Mouse (Mus musculus) adrenal gland, postnatal 4 days (tissue): ENCODE data around the gene Rnf187. TPM values are rescaled to one million over a fixed set of nuclear protein-coding genes. Genes with fewer than 3 reads are reported as not detected.
A peak's percentile ranks its signal among the peaks of the same experiment; 100 is the strongest.

Source experiments
- DNase-seq, 2 experiments: peaks; one replicate each; pipeline ENCODE4 v3.0.0; 2021 to 2022; ENCODE audit warnings: low spot score in 2 of 2, mixed read lengths in 2 of 2
- microRNA-seq: library from miRNA; unstranded; fragments of <30 nt; microRNA quantifications from one replicate; pipeline ENCODE4 v1.2.0, GENCODE M21; 2021
- total RNA-seq, 2 experiments: library from RNA; stranded (reverse); gene quantifications; 2 replicates each; pipeline ENCODE4 v1.2.3; 2021

The Rnf187 gene
- total RNA-seq, 2 experiments from 2014 or later: 171 to 181 TPM

DNA sequence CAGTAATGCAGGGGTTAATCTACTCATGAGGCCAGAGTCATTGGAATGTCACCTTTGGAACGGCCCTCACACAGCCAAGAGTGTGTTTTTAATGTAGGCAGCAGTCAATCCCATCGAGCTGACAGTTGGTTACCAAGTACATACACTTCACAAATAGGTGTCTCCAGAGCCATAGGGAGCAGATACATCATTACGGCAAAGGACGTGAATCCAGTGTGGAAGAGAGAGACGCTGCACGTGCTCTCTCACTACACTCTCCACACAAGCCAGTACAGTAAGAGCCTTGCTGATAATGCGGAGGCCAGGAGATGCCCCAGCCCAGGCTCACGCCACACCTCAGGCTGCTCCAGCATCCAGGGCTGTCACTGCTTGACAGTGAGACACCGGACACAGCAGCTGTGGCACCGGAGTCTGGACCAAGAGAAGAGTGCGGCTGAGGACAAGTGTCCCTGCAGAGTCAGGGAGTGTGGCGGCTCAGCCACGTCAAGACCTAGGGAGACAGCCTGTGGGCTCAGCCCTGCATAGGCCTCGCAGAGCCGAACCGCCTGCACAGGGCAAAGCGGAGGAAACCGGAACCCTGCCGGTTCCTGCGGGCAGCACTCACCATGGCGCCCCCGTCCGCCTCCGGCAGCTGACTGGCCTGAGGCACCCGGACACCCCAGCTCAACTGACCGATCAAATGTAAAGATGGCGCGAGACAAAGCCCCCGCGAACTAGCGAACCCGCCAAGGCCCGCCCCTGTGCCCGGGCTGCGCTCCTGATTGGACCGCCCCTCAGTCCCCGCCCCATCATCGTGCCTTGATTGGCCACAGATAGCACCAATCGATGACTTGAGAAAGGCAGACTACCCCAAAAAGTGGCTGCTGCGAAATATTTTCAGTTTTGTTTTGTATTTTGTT lies 35.0 kb downstream of the Rnf187 start, which contains the start of gene Zfp39:
Zfp39 (minus strand) TSS at position 715 of the 899 bp plus-strand sequence.
- DNase-seq: peak; percentile 93 to 95

GRCm38 (mm10) chr11:58901080-58901479 lies 37.6 kb downstream of the Rnf187 start:
- DNase-seq: no peak

GRCm38 (mm10) chr11:58897485-58897884 lies 41.2 kb downstream of the Rnf187 start:
- no peak for DNase-seq

DNA sequence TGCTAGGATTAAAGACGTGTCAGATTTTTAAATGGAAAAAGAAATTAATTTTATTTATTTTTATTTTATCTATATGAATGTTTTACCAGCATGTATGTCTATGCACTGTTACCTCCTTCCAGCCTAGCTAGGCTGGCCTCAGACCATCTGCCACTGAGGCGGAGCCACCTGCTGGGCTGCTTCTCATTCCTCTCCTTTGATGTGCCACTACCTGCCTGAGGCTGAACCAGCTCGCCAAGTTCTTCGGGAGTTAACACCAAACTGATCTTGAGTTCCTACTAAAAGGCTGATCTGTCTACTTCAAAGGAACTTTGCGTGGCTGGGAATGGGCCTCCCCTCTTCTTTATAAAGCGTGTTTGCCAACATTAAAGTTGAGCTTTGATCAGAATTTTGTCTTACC lies 44.3 kb downstream of the Rnf187 start:
- no peak for DNase-seq

GRCm38 (mm10) chr11:58890511-58890910 lies 48.2 kb downstream of the Rnf187 start:
- DNase-seq: no peak

DNA sequence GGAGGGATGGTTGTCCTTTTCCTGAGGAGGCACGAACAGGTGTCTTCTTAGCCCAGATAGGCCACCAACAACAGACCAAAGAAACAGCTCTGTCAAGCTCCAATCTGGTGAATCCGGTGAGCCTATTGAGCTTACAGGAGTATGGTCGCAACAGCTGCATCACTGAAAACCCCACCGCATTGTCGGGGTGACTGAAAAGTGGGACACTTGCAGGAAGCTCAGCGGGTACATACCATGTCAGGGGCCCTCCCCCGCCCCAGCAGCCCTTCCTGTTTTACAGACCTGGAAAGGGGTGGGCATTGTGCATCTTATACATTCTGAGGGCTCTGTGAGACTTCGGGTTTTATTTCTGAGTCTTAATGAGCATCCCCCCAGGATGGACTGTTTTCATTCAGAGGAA lies 55.0 kb downstream of the Rnf187 start:
- DNase-seq: no peak

Small RNA genes within 50 kb of the gene (microRNA-seq; reads per million reads assigned to microRNA genes)
- not detected for gene Gm44313

Other genes with a start within 250 kb of the Rnf187 start
- not detected for gene Olfr319, start 239.8 kb downstream of the Rnf187 start, total RNA-seq
- gene Olfr318, start 214.9 kb downstream of the Rnf187 start, total RNA-seq: not detected
- gene Olfr317, start 199.7 kb downstream of the Rnf187 start, total RNA-seq: not detected
- gene Olfr316, start 186.2 kb downstream of the Rnf187 start, total RNA-seq: not detected
- not detected for gene Olfr315, start 165.7 kb downstream of the Rnf187 start, total RNA-seq
- gene Olfr314, start 156.0 kb downstream of the Rnf187 start, total RNA-seq: not detected
- 1 to 10 TPM; 4.8 to 6.0 TPM for gene Fam183b, start 137.0 kb downstream of the Rnf187 start, total RNA-seq
- gene Olfr313, start 123.9 kb downstream of the Rnf187 start, total RNA-seq: not detected
- gene Olfr312, start 109.7 kb downstream of the Rnf187 start, total RNA-seq: not detected
- not detected for gene Olfr311, start 99.7 kb downstream of the Rnf187 start, total RNA-seq
- 10 to 100 TPM; 12.7 to 13.3 TPM for gene Gm12258, start 91.8 kb downstream of the Rnf187 start, total RNA-seq
- 10 to 100 TPM; 10.8 to 12.0 TPM for gene 2810021J22Rik, start 71.7 kb downstream of the Rnf187 start, total RNA-seq
- gene Zfp39, start 34.7 kb downstream of the Rnf187 start, total RNA-seq: 1 to 10 TPM; 7.3 to 8.9 TPM
- 1 to 10 TPM; 2.7 to 4.9 TPM for gene Btnl10, start 21.0 kb downstream of the Rnf187 start, total RNA-seq
- gene Hist3h2ba, start 10.0 kb upstream of the Rnf187 start, total RNA-seq: 10 to 100 TPM; 58.4 to 77.5 TPM
- gene Hist3h2a, start 15.8 kb upstream of the Rnf187 start, total RNA-seq: 10 to 100 TPM; 47.6 to 64.4 TPM
- under 1 TPM; 0.08 to 0.36 TPM for gene Trim17, start 15.8 kb upstream of the Rnf187 start, total RNA-seq
- gene Trim11, start 39.2 kb upstream of the Rnf187 start, total RNA-seq: 10 to 100 TPM; 34.1 to 34.8 TPM
- 10 to 100 TPM in 1 of 2 experiments, 1 to 10 TPM in 1; 9.0 to 22.3 TPM for gene Obscn, start 197.5 kb upstream of the Rnf187 start, total RNA-seq
- gene Iba57, start 224.8 kb upstream of the Rnf187 start, total RNA-seq: 10 to 100 TPM; 17.7 to 18.4 TPM
- under 1 TPM; 0.59 to 0.62 TPM for gene Gjc2, start 244.3 kb upstream of the Rnf187 start, total RNA-seq